Mouse (Mus musculus) embryonic stem cell, embryonic (primary cell): ENCODE results near the gene C8g.

ENCODE experiments used
- CTCF ChIA-PET, 4 experiments: fragments of 300-600 bp in 2 of 4; fragments of 350-600 bp in 2 of 4; sonication (Branson Sonifier 250); formaldehyde crosslinking; loops; one replicate each; lab custom pipeline; 2022; ENCODE audit warnings: inconsistent platforms in 2 of 4; lab: Charles Lee
- POLR2A ChIA-PET, 4 experiments: fragments of 300-600 bp in 2 of 4; fragments of 350-600 bp in 2 of 4; sonication (Branson Sonifier 250); formaldehyde crosslinking; loops; one replicate each; lab custom pipeline; 2022; ENCODE audit warnings: antibody characterized with exemption in 4 of 4, inconsistent platforms in 1 of 4; lab: Charles Lee

C8g gene

DNA sequence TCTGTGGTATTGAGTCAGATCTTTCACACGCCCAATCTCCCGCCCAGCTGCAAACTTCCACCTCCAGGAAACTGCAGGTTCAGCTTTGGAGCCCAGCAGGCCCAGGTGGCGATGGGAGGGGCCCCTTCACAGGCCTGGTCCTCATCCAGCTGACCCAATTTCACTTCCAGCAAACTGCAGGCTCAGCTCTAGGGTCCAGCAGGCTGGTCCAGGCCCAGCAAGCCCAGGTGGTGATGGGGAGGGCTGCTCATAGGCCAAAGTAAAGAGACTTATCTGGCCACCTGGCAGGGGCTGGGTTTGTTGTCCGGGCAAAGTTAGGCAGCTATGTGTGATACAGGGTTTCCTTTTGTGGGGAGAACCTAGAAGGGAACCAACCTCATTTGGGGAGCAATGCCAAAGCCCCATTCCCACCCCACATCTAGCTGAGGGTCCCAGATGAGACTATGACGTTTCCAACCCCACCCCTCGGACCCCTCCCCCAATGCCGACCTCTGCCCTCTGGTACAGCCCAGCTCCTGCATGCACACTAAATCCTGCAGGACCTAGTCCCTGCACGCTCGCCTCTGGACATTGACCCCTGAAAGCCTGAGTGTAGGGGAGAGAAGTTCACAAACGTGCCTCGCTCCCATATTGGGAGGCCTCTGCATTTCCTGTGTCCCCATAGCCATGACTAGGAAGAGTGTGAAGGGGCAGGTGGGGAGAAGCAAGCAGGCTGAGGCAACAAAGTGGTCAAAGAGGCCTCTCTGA lies 16.4 kb downstream of the C8g start:
- CTCF ChIA-PET: interaction anchor here in 2 of 4 experiments (0.6 to 1.6 kb wide), 4 partner anchors 14 to 192 kb away, joined by 3 to 7 read pairs (median 4); partner anchors contain the start of gene Fbxw5 (in 1 of the 2)
- POLR2A ChIA-PET: interaction anchor here in 2 of 4 experiments (0.6 to 0.7 kb wide), 2 partner anchors 13 to 64 kb away, joined by 4 to 6 read pairs; no protein-coding TSS in a partner anchor

DNA sequence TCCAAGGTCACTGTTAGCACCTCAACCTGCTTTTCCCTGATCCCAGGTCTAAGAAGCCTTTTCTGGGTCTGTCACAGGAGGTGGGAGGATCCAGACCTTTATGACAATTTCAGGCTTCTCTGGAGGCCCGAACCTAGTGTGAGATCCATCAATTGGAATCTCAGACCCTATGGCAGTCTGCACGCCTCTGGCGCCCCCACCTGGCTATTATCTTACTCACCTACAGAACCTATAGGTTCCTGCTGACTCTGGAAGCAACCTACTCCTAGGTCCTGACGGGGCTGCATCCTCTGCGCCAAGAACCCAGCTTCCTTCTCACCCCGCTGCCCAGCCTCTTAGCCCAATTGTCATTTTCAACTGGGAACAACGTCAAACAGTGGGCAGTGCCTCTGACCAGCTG lies 18.6 kb downstream of the C8g start:
- CTCF ChIA-PET: interaction anchor here in 3 of 4 experiments (0.7 to 1.4 kb wide), 5 partner anchors 16 to 106 kb away, joined by 3 to 6 read pairs (median 4); partner anchors contain the start of gene Clic3 (in 1 of the 3)
- POLR2A ChIA-PET: interaction anchor here in 1 of 4 experiments (0.8 kb wide), 1 partner anchor 63 kb away, joined by 3 read pairs; no protein-coding TSS in a partner anchor

DNA sequence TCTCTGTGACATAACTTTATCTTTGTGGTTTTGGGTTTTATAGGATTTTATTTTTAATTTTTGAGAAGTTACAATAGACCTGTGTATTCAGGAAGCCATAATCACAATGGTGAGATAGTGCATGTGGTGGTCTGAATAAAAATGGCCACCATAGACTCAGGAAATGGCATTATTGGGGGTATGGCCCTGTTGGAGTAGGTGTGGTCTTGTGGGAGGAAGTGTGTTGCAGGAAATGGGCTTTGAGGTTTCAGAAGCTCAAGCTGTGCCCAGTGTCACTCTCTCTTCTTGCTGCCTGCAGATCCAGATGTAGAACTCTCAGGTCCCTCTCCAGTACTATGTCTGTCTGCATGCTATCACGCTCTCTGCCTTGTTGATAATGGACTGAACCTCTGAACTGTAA lies 21.0 kb downstream of the C8g start:
- ChIA-PET CTCF (interaction anchor here in 1 of 4 experiments (1.2 to 2.0 kb wide), 2 partner anchors 52 to 55 kb away, joined by 4 to 6 read pairs; partner anchors contain the start of gene Abca2), POLR2A (interaction anchor here in 1 of 4 experiments (1.4 to 1.5 kb wide), 2 partner anchors 24 to 58 kb away, joined by 3 read pairs; partner anchors contain the start of gene Clic3)

DNA sequence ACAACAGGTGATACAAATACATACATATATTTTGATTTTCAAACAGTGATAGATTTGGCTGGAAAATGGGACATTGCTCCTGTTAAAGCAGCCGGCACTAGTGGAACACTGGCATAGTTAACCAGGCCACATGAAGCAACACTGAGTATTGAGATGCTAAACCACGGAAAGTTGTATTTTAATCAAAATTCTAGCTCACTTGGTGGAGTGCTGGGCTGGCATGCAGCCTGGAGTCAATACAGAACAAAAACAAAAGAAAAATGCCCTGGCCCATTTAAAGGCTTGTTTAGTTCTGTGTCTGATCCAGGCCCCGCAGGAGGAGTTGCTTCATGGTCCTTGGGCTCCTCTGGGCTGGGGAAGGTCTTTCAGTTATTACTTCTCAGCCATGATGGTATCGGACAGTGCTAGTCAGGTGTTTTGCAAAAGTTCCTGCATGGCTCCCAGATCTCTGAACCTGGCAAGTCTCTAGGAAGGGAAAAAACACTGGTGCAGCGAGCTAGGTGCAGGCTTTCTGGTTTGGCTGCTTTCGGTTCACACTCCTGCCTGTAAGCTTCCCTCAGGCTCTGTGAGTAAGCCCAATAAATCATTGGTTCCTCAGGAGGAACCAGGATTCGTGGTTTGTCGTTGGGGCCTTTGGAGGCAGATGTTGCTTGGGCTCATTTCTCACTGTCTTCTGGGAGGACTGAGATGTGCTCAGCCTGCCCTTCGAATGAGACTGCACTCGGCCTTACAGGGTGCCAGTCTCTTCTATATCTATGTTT lies 21.8 kb downstream of the C8g start:
- ChIA-PET CTCF (interaction anchor here in 3 of 4 experiments (0.6 to 1.2 kb wide), 3 partner anchors 52 to 95 kb away, joined by 3 to 5 read pairs (median 4); partner anchors contain the start of genes Abca2 (in 1 of the 3), Mamdc4 (in 1 of the 3) and Phpt1 (in 1 of the 3)), POLR2A (interaction anchor here in 1 of 4 experiments (0.6 to 1.5 kb wide), 2 partner anchors 57 to 179 kb away, joined by 3 read pairs; no protein-coding TSS in a partner anchor)

DNA sequence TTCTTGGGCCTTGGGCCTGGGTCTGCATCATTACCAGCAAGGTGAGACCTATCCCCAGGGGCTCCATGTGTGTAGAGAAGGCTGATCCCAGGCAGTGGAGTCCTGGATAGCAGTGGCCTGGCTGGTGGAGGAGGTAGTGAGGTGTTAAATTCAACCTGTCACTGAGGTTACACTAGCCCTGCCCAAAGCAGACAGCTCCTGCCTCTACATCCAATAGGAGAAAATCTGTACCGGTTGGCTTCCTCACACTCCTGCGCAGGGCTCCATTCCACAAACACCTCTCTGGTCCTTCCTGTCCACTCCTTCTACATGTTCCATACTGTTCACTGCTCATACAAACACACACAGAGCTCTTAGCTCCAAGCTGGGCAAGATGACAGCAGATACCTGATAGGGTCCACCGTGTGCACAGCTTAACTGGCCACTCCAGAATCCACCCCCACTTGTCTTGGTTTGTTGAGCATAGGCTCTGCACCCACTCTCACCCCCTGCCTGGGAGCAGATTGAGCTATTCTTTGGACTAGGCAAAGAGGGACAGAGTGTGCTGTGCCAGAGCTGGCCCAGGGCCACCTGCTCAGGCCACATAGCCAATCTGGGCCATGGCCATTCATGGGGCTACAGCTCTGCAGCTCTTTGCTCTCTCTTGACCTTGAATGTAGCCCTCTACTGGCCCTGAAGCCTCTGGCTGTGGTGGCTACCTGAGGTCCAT lies 23.4 kb downstream of the C8g start:
- ChIA-PET CTCF (no interaction called here), POLR2A (no interaction called here)

DNA sequence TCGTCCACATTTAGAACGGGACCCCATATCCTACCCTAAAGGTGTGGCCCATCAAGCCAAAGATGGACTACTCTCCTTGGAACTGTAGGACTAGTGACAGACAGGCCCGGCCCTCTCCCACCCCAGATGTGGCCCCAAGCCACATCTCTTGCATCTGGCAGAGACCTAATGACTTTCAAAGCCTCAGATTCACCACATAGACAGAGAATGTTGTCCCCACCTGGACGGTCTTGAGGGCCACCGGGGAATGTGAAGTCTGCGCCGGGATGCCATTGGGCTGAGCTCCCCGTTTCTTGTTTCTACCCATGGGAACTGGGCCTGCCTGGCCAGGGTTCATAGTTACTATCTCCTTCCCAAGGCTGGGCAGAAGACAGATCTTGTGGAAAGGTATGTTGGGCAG lies 24.0 kb downstream of the C8g start:
- ChIA-PET POLR2A (no interaction called here), CTCF (interaction anchor here in 1 of 4 experiments (0.7 kb wide), 1 partner anchor 165 kb away, joined by 3 read pairs; no protein-coding TSS in a partner anchor)

DNA sequence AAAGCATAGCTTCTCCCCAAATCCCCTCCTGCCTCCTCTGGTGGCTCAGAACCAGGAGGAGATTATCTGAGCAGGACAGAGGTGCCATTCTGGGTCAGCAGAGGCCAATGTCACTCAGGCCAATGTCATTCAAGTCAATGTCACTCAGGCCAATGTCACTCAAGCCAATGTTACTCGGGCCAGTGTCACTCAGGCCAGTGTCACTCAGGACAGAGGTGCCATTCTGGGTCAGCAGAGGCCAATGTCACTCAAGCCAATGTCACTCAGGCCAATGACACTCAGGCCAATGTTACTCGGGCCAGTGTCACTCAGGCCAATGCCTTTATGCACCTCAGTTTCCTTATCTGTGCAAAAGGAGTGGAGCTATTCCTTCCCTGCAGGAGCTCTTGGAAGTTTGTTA lies 29.0 kb downstream of the C8g start:
- POLR2A ChIA-PET: interaction anchor here in 2 of 4 experiments (0.8 kb wide), 2 partner anchors 22 to 100 kb away, joined by 3 read pairs; partner anchors contain the start of gene Sapcd2 (in 1 of the 2)
- CTCF ChIA-PET: no interaction called here

DNA sequence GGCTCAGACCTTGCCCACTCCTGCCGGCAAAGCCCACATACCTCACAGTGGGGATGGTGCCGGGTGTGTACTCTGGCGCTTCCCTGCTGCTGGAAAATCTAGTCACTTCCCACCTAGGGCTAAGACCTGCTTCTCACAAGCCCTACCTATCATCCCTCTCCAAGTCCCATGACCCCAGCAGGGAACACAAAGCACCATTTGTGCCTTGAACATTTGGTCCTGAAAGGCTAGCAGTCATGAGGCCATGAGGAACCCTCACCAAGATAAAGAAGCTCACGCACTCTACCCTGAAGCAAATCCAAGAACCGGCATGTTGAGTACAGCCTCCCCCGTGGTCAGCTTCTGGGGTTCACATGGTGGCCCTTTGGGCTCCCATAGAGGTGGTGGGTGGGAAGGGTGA lies 31.6 kb downstream of the C8g start, which contains the start of gene Ptgds:
Gene Ptgds (minus strand): TSS at position 78 of the 400 bp plus-strand sequence.
- ChIA-PET CTCF (interaction anchor here in 1 of 4 experiments (0.6 kb wide), 1 partner anchor 49 kb away, joined by 4 read pairs; no protein-coding TSS in a partner anchor), POLR2A (interaction anchor here in 3 of 4 experiments (0.7 to 2.3 kb wide), 4 partner anchors 9 to 77 kb away, joined by 3 to 9 read pairs (median 6); partner anchors contain the start of genes Paxx (in 2 of the 3) and Traf2 (in 1 of the 3))

DNA sequence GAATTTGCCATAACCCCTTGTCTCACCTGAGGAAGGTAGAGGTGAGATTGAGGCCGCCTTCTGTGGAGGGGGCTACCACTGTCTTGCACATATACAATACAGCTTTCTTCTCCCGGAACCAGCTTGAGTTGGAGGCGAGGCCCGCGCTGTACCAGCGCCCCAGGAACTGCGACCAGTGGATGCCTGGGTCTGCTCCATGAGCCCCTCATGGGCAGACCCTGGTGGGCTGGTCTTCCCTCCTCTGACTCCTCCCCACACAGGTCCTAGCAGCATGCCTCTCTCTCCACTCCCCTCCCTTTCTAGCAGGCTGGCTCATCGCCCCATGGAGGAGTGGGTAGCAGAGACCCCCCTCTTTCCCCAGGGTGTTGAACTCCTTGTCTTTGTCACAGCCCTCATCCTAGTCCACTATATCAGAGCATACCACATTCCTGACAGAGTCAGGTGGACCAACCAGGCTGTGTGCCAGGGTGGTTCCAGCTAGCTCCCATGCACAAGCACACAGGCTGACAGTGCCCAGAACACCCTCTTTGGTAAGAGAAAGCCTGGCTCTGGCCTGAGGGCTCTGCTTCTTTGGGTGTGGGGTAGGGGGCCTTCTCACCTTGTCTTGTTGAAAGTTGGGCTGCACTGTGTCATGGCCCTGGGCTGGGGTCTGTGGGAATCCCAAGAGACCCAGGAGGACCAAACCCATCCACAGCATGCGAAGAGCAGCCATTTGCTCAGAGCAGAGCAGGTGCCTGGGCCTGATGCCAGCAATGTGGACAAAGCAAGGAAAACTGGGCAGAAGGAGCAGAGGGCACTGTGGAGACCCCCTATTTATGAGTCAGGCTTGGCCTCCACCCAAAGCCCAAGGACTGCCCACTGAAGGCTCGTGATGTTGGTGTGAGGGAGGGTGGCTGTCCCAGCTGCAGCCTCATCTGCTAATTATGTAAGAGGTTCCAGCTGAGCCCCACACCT lies 32.3 kb downstream of the C8g start:
- POLR2A ChIA-PET: interaction anchor here in 3 of 4 experiments (0.5 to 2.3 kb wide), 6 partner anchors 8 to 270 kb away, joined by 3 to 9 read pairs (median 5); partner anchors contain the start of genes Paxx (in 2 of the 3) and Traf2 (in 1 of the 3)
- CTCF ChIA-PET: interaction anchor here in 1 of 4 experiments (0.6 kb wide), 1 partner anchor 48 kb away, joined by 4 read pairs; no protein-coding TSS in a partner anchor

DNA sequence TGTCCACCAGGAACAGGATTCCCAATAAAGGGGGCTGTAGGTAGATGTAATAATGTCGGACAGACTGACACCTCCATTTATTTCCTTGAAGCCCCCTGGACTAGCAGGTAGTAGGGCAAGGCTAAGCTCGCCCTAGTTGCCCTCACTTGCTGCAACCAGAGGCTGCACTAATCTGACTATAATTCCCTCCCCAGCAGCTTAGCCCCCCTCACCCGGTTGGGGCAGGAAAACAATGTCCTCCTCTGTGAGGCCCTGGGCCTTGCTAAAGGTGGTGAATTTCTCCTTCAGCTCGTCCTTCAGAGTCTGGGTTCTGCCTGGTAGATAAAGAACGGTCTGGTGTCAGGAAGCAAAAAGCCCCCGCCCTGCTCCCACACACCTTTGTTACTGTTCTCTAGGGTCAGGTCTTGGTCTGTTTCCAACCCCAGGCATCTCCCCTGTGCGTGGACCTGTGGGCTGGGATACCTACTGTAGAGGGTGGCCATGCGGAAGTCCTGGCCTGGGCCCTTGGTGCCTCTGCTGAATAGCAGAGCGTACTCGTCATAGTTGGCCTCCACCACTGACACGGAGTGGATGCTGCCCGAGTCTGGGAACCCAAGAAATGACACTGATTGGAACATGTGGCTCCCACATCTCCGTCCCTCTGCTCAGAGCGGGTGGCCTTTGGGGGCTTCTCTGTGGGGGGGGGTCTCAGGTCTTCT lies 33.8 kb downstream of the C8g start:
- CTCF ChIA-PET: interaction anchor here in 1 of 4 experiments (0.9 kb wide), 1 partner anchor 41 kb away, joined by 3 read pairs; no protein-coding TSS in a partner anchor

DNA sequence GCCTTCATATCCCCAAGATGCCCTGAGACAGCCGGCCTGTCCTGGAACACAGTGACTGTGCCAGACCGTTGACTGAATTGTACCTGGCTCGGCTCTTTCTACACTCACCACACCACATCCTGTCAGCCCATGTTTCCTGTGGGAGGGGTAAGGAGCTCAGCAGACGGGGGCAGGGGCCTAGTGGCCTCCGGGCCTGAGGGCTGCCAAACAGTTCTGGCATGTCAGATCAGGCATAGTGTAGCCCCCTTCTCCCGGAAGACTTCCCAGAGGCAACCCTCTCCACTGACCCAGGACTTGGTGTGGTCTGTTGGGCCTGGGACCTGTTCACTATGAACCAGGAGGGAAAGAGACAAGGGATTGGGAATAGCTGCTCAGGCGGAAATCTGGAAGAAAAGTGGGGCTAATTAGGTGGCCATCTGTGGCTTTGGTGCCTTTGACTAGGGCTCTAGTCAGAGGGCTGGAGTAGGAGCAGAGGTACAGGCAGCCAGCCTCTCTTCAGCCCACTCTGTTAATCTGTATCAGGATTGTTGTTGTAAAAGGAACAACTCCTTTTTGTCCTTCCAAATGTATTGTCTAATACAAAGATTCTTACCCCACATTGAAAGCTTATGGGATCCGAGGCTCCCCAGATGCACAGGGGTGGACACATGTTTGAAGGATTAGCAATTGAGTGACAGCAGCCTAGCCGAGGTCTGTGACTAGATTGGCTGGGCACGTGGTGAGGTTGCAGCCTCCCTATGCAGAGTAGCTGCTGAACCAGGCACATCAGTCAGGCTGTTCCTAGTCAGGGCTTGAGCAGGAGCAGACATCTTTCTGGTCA lies 35.5 kb downstream of the C8g start:
- CTCF ChIA-PET: interaction anchor here in 1 of 4 experiments (1.0 kb wide), 1 partner anchor 37 kb away, joined by 3 read pairs; the partner anchor contains the start of gene Abca2
- POLR2A ChIA-PET: interaction anchor here in 1 of 4 experiments (0.6 to 2.1 kb wide), 3 partner anchors 9 to 241 kb away, joined by 3 to 5 read pairs (median 3); partner anchors contain the start of gene Clic3

More for the DNA sequence above, 33.8 kb downstream of the C8g start:
- POLR2A ChIA-PET: interaction anchor here in 2 of 4 experiments (0.7 to 2.1 kb wide), 5 partner anchors 11 to 79 kb away, joined by 3 to 5 read pairs (median 4); partner anchors contain the start of genes C8g (in 1 of the 2), Clic3 (in 1 of the 2) and Traf2 (in 1 of the 2)

DNA sequence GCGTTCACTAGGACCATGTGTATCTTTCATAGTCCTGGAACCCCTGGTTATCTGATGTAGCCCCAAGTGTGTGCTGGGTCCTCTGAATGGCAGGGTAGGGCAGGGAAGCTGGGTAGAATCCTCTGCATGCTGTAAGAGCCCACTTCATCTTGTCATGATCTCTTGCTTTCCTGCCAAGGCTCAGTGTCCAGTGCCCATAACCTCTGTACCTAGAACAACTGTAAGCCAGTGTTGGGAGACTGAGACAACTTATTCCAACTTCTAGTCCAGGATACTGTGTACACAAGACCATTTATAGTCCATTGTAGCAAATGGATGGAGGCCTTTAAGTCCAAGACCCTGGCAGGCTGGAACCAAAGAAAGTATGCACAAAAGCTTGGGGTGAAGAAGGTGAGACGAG lies 36.3 kb downstream of the C8g start:
- CTCF ChIA-PET: interaction anchor here in 1 of 4 experiments (1.0 kb wide), 1 partner anchor 37 kb away, joined by 3 read pairs; the partner anchor contains the start of gene Abca2
- POLR2A ChIA-PET: no interaction called here

DNA sequence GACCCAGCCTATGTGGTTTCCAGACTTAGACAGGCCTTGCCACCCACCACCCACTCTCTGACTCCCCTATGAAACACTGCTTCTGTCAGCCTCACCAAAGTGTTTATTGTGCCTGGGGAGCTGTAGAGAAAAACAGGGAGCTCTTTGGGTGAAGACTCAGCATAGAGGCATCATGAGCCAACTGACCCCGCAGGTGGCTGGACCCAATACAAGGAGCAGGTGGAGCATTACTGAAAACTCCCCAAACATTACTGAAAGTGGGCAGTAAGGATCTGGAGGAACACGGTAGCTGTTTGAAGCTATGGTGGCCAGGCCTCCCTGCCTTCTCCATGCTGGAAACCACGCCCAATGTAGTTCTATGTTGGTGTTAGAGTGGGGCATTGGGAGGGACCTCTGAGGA lies 37.9 kb downstream of the C8g start:
- CTCF ChIA-PET: interaction anchor here in 1 of 4 experiments (0.6 kb wide), 1 partner anchor 18 kb away, joined by 4 read pairs; no protein-coding TSS in a partner anchor
- POLR2A ChIA-PET: no interaction called here

DNA sequence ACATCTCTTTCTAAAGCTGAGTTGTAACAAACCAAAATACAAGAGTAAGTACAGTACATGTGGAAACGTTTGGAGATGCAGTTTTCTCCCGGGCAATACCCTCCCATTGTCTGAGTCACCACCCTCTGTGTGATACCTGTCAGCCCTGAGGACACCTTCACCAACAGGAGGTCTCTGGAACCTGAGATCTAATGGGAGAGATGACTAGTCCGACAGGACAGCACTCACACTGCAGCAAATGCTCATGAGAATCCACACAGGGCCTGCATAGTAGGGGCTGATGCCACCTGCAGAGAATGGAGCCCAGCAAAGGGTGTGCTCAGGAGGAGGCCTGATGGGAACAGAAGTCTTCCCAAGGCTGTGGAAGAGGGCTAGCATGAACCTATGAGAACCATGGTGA lies 40.1 kb downstream of the C8g start:
- CTCF ChIA-PET: interaction anchor here in 2 of 4 experiments (0.6 to 1.9 kb wide), 8 partner anchors 33 to 677 kb away, joined by 3 to 6 read pairs (median 4); partner anchors contain the start of gene Abca2 (in 2 of the 2)
- POLR2A ChIA-PET: interaction anchor here in 2 of 4 experiments (0.6 to 3.0 kb wide), 13 partner anchors 8 to 281 kb away, joined by 3 to 13 read pairs (median 3); partner anchors contain the start of genes Ptgds (in 2 of the 2), Abca2 (in 1 of the 2), Anapc2 (in 1 of the 2) and Nrarp (in 1 of the 2)
